Mouse (Mus musculus): ENCODE measurements at regions not wholly inside any gene's neighbourhood (a gene's known extent, or its start where the extent isn't known, plus 50 kb on each side); places are given as distances from the start of the nearest gene placed in this dataset.

DNA sequence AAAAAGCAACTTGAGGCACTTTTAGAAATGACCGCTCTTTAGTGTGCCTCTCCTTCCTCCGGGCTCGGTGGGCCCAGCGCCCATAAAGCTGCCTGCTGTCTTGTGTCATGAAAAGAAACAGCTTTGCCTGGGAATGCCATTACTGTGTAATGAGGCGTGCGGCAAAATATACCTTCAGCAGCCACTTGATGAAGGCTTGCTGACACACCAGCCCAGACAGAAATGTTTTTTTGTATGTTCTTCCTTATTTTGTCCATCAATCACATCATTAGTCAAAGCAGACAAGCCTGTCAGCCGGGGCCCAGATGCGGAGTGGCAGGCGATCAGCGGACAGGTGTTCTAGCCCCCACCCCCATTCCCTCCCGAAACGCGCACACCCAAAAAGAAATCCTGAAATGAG, 482.5 kb downstream of the Tshz3 start:
- TF ChIP-seq POLR2A (IDR thresholded peaks at IDR 0.05; ENCODE audit: borderline replicate concordance, insufficient read depth, low read length) (no peak), CTCF (IDR thresholded peaks at IDR 0.05; ENCODE audit: borderline replicate concordance, insufficient read depth, low read depth, low read length) (no peak)

Data from cerebellum, adult 2 months (tissue).